9 mouse cellular contexts compared by ENCODE assay signal in genomic region chr14:79273697-79274477, GRCm38 (mm10). TPM values are rescaled to one million over a fixed set of nuclear protein-coding genes. Genes with fewer than 3 reads are reported as not detected.
A peak's percentile ranks its signal among the peaks of the same experiment; 100 is the strongest.
DNase-seq lines count a peak whose midpoint lies in the region.
"Had no signal": no experiment of that assay in that cellular context is flagged by ENCODE, and none has a peak within 500 bp of the region (broad histone marks: within the 10 kb centered on the region; RNA-seq: fewer than 3 reads in every experiment).

No protein-coding gene starts in this region.

- intact Hi-C loops in left cerebral cortex, postnatal 14 days (cut with DNase I), result no loop called here

- peak; percentile 31 for DNase-seq in embryo, embryonic 10 days (ENCODE audit: low spot score)
- no peak for DNase-seq in embryo, embryonic 9.5 days (ENCODE audit: extremely low spot score)
- DNase-seq in embryo, embryonic 10.5 days (ENCODE audit: low spot score), result peak; percentile 53
- DNase-seq in kidney, adult 11 months, result peak; percentile 73
- peak; percentile 93 for DNase-seq in lung, postnatal 36 days
- no peak for DNase-seq in retina, embryonic 14.5 days (ENCODE audit: low spot score)
- no peak for DNase-seq in left cerebral cortex, postnatal 14 days (ENCODE audit: low spot score in 2 of 2)
- no peak for DNase-seq in retina, postnatal 1 day

RNA-seq across cellular contexts. Expression of gene Zfp957, which starts 26.7 kb away (rescaled TPM):
- total RNA-seq in left cerebral cortex, postnatal 14 days (2021), result not detected
- total RNA-seq: gastrocnemius, adult 8-10 months had no signal

RNA-seq across cellular contexts. Expression of gene Rgcc, which starts 27.6 kb away (rescaled TPM):
- total RNA-seq in left cerebral cortex, postnatal 14 days (2021), result 10 to 100 TPM; 42.7 to 43.2 TPM

Comparison
In these comparisons a context has a peak if more than half of its experiments do, and no peak if none do; other contexts are left out.
1. DNase-seq: peak in embryo, embryonic 10 days (single experiment), embryo, embryonic 10.5 days (single experiment), kidney, adult 11 months (single experiment) and lung, postnatal 36 days (single experiment); none in embryo, embryonic 9.5 days (single experiment), retina, embryonic 14.5 days (single experiment), left cerebral cortex, postnatal 14 days (0 of 2) and retina, postnatal 1 day (single experiment).